Mouse (Mus musculus) embryonic fibroblast, embryonic 13.5 days (primary cell): Measurements from ENCODE around the gene Ppp3ca. TPM values are rescaled to one million over a fixed set of nuclear protein-coding genes. Genes with fewer than 3 reads are reported as not detected.

ENCODE experiments used
- H3K27ac ChIP-seq: 2 replicates; pipeline ENCODE4 v1.5.1; 2012; ENCODE audit warnings: low read length, control low read depth, inconsistent platforms; ENCODE audit not compliant: insufficient read depth
- H3K4me1 ChIP-seq: 2 replicates; pipeline ENCODE4 v1.6.1; 2011; ENCODE audit warnings: low read length; ENCODE audit not compliant: control insufficient read depth, insufficient read depth
- H3K4me3 ChIP-seq: 2 replicates; pipeline ENCODE4 v1.5.1; 2011; ENCODE audit warnings: mild to moderate bottlenecking, control low read depth, low read length; ENCODE audit not compliant: insufficient read depth
- CTCF ChIP-seq: IDR thresholded peaks from 2 replicates; pipeline ENCODE4 v1.5.1; 2011; ENCODE audit warnings: mild to moderate bottlenecking, control low read depth, low read length, moderate library complexity, borderline replicate concordance; ENCODE audit not compliant: insufficient read depth
- POLR2A ChIP-seq: IDR thresholded peaks from 2 replicates; pipeline ENCODE4 v1.6.1; 2011; ENCODE audit warnings: low read depth, mild to moderate bottlenecking, control low read depth, low read length, moderate library complexity
- polyA plus RNA-seq: library from polyadenylated mRNA; stranded (reverse); fragments of >200 nt; gene quantifications from 2 replicates; pipeline ENCODE4 v1.2.4, GENCODE M21; 2011; ENCODE audit warnings: low read depth; ENCODE audit not compliant: missing spikeins, insufficient read length

Ppp3ca gene
- polyA plus RNA-seq, 1 experiment = 77.8 TPM

GRCm38 (mm10) chr3:136776525-136776924, 106.6 kb downstream of the Ppp3ca start:
- Histone ChIP-seq H3K27ac (no peak overlapping the region), H3K4me1 (no peaks in the 10 kb centered on the region), H3K4me3 (no peak overlapping the region)
- TF ChIP-seq CTCF (no peak), POLR2A (no peak)

DNA sequence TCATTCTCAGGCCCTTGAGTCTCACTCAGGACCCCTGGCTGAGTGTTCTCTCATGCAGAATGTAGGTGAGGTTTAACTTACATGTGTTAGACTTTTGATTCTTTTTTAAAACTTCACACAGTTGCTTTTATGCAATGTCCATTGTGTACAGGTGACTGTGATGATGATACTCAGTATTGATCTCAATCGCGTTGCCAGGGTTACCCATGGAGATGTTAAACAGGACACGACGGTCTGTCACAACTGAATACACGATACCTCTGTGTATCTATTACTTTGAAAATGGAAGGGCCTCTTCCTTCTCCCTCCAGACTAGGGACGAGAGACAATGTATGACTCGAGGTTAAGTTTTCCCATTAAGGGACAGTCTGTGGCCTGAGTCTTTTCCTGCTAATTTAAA, 107.5 kb downstream of the Ppp3ca start:
- Histone ChIP-seq H3K27ac (no peak overlapping the region), H3K4me3 (no peak overlapping the region), H3K4me1 (no peaks in the 10 kb centered on the region)
- no peak for TF ChIP-seq CTCF
- TF ChIP-seq POLR2A = no peak

DNA sequence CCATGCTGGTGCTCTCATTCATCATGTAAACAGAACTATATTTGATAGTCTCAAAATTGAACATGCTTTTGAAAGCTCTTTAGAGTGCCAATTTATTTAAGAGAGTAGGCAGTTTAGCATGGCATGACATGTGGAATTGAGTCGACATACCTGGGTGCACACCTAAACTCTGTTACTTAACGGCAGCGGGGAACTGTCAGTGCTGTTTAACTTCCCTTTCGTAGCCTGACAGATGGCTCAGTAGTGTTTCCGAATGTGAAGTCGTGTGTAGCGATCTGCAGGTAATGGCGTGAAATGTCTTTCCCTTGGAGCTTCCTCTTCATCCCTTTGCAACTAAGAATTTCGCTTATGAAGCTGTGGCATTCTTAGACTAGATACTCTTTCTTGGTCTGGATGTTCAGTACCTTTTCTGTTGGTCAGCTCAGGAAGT, 107.9 kb downstream of the Ppp3ca start:
- H3K4me3 ChIP-seq = no peak overlapping the region
- no peaks in the 10 kb centered on the region for H3K4me1 ChIP-seq
- no peak for TF ChIP-seq POLR2A
- no peak for TF ChIP-seq CTCF
- no peak overlapping the region for H3K27ac ChIP-seq

DNA sequence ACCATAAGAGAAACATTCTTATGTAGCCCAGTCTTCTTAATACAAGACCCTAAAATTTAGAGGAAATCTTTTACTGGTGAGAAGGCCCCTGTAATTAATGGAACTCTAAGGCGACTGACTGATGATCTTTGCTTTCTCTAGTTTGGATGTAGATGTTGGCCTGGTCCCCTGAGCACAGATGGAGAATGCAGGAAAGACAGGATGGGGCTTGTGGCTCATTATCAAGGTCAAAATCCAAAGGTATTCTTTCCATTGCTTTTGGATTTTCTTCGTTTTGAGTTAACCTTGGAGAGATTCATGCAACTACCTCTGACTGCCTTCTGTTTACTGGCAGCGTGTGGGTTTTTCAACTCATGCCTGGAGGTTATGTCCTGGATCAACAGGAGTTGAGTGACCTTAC, 110.4 kb downstream of the Ppp3ca start:
- no peak for TF ChIP-seq CTCF
- TF ChIP-seq POLR2A = no peak
- no peak overlapping the region for H3K27ac ChIP-seq

DNA sequence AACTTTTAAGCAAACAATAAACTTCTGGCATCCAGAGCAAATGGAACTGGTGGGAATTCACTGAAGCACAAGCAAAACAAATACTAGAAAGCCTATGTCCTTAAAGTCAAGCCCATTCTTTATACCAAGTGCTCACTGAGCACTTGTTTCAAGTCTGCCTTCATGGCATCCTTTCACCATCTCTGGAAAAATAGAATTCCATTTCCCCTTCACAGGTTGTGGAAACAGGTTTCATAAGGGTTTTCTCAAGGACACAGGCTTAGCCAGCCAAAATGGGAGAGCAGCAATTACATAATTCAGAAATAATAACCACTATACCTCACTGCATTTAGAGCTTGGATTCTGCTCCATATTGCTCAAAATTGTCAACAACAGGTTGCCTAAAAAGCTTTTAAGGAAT, 112.1 kb downstream of the Ppp3ca start:
- TF ChIP-seq POLR2A (no peak), CTCF (no peak)

More for the DNA sequence above, 110.4 kb downstream of the Ppp3ca start:
- Histone ChIP-seq H3K4me1 (no peaks in the 10 kb centered on the region), H3K4me3 (no peak overlapping the region)

GRCm38 (mm10) chr3:136785686-136786085, 115.8 kb downstream of the Ppp3ca start:
- Histone ChIP-seq H3K27ac (no peak overlapping the region), H3K4me3 (no peak overlapping the region), H3K4me1 (no peaks in the 10 kb centered on the region; the same call in 1 of the 2 replicates)
- TF ChIP-seq CTCF (no peak), POLR2A (no peak)

More for the DNA sequence above, 112.1 kb downstream of the Ppp3ca start:
- Histone ChIP-seq H3K4me3 (no peak overlapping the region), H3K4me1 (no peaks in the 10 kb centered on the region), H3K27ac (no peak overlapping the region)

DNA sequence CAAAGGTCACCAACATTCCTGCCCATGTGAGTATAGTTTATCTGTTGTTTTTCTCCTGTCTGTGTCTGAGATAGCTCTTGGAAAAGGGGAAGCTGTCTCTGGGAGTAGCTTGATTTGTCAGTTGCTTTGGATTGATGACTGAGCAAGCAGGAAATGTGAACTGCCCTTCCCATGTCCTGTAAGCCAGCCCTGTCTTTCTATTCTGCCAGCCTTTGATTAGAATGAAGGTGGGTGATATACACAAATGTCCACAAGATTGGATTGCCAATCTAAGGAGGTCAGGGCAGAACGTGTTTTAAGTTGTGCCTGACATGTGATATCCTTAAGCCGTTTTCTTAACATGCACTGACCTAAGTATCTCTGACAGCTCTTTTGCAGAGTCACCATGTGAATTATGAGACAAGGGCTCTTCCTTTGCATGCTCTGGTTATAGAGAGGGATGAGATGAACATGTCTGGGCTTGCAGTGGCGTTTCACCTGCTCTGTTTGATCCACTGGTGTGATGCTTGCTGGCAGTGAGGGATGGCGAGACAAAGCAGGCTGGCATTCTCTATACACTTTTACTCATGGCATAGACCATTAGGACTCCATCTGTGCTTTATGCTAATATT, 120.4 kb downstream of the Ppp3ca start:
- no peak for TF ChIP-seq CTCF
- no peak for TF ChIP-seq POLR2A
- Histone ChIP-seq H3K27ac (peak overlapping the region; percentile 1), H3K4me3 (no peak overlapping the region), H3K4me1 (no peaks in the 10 kb centered on the region; the same call in 1 of the 2 replicates)

- H3K27ac ChIP-seq = no peak overlapping the region
- TF ChIP-seq POLR2A (no peak), CTCF (no peak)
- H3K4me3 ChIP-seq = no peak overlapping the region
- H3K4me1 ChIP-seq = no peaks in the 10 kb centered on the region; the same call in 1 of the 2 replicates
Measured at GRCm38 (mm10) chr3:136791404-136791803, 121.5 kb downstream of the Ppp3ca start.

DNA sequence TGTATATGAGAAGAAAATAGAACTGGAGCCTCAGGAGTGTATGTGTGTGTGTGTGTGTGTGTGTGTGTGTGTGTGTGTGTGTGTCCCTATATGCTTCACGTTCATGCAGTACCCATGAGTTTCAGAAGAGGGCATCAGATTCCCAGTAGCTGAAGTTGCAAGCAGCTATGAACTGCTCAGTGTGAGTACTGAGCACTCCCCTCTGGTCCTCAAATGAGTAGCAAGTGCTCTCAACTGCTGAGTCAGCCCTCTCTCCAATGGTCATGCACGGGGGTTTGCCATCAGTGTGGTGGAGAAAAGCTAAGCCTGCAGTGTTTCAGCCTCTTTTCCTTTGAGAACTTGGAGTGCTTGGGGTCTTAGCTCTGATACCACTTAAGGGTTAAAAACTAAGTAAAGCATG, 122.0 kb downstream of the Ppp3ca start:
- Histone ChIP-seq H3K4me1 (no peaks in the 10 kb centered on the region; the same call in 1 of the 2 replicates), H3K27ac (no peak overlapping the region), H3K4me3 (no peak overlapping the region)
- no peak for TF ChIP-seq POLR2A
- no peak for TF ChIP-seq CTCF

DNA sequence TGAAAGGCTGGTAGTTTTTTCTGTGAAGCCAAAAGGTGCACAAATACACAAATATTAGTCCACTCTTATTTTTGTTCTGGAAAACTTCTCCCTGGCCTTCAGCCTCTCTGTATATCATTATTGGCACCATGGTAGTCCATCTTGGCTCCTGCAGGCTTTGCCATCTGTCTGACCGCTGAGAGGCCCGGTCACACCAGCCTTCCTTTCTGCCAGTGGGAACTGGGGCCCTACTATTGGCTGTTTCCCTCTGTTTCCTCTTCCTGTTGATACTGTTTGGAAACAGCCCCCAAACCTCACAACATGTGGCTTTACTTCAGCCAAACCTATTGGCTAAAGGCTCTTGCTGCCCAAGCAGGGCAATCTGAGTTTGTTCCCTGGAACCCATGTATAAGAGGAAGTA, 123.5 kb downstream of the Ppp3ca start:
- no peak overlapping the region for H3K27ac ChIP-seq
- H3K4me1 ChIP-seq = no peaks in the 10 kb centered on the region; the same call in 1 of the 2 replicates
- no peak overlapping the region for H3K4me3 ChIP-seq
- TF ChIP-seq POLR2A = no peak
- TF ChIP-seq CTCF = no peak
